Mouse (Mus musculus) brain, embryonic 14.5 days (tissue): ENCODE measurements around the gene I830077J02Rik.

Experiments
- CTCF ChIP-seq: fragments of 200-500 bp; IDR thresholded peaks from 2 replicates; pipeline ENCODE4 v1.5.1; 2012; ENCODE audit warnings: inconsistent platforms, mild to moderate bottlenecking, moderate library complexity, borderline replicate concordance; ENCODE audit not compliant: insufficient read depth, insufficient read length; ENCODE audit errors: extremely low read depth
- POLR2A ChIP-seq: fragments of 200-500 bp; IDR thresholded peaks from 2 replicates; pipeline ENCODE4 v1.6.1; 2012; ENCODE audit warnings: mild to moderate bottlenecking, inconsistent platforms, borderline replicate concordance; ENCODE audit not compliant: poor library complexity, insufficient read depth, insufficient read length, severe bottlenecking; ENCODE audit errors: extremely low read depth

GRCm38 (mm10) chr3:105898861-105899260, 33.6 kb downstream of the I830077J02Rik start:
- TF ChIP-seq CTCF (no peak), POLR2A (no peak)
